Mouse (Mus musculus): ENCODE measurements at regions not wholly inside any gene's neighbourhood (a gene's known extent, or its start where the extent isn't known, plus 50 kb on each side); places are given as distances from the start of the nearest gene placed in this dataset.

- H3K36me3 ChIP-seq (ENCODE audit: insufficient read depth, low read length): no peaks in the 10 kb centered on the region
- no peaks in the 10 kb centered on the region for H3K27me3 ChIP-seq (ENCODE audit: insufficient read depth, low read length)
- H3K4me3 ChIP-seq (ENCODE audit: low read depth, low read length): no peak overlapping the region
- DNase-seq (ENCODE audit: low spot score) (peak; percentile 55), ATAC-seq (ENCODE audit: low FRiP score) (no peak)
- no peaks in the 10 kb centered on the region for H3K9me3 ChIP-seq (ENCODE audit: low read length)
- 22% methylated on average over 8 of the region's 8 CpGs for WGBS
- no peak overlapping the region for H3K9ac ChIP-seq (replicated peaks; ENCODE audit: low read length, poor library complexity, severe bottlenecking)
- no peak for TF ChIP-seq CTCF (IDR thresholded peaks at IDR 0.05)
- H3K27ac ChIP-seq (ENCODE audit: low read depth, low read length): no peak overlapping the region
- no peaks in the 10 kb centered on the region for H3K4me1 ChIP-seq (ENCODE audit: insufficient read depth, low read length)
- H3K4me2 ChIP-seq (ENCODE audit: low read depth, low read length, poor library complexity, severe bottlenecking): no peak overlapping the region
Measured at GRCm38 (mm10) chr17:93260366-93261205, 61.8 kb downstream of the Adcyap1 start.

GRCm38 (mm10) chr17:93261206-93261504 lies 62.3 kb downstream of the Adcyap1 start:
- ATAC-seq (ENCODE audit: low FRiP score) (no peak), DNase-seq (ENCODE audit: low spot score) (no peak)
- Histone ChIP-seq H3K9ac (replicated peaks; ENCODE audit: low read length, poor library complexity, severe bottlenecking) (no peak overlapping the region), H3K27ac (ENCODE audit: low read depth, low read length) (no peak overlapping the region), H3K27me3 (ENCODE audit: insufficient read depth, low read length) (no peaks in the 10 kb centered on the region), H3K36me3 (ENCODE audit: insufficient read depth, low read length) (no peaks in the 10 kb centered on the region), H3K4me2 (ENCODE audit: low read depth, low read length, poor library complexity, severe bottlenecking) (no peak overlapping the region), H3K4me3 (ENCODE audit: low read depth, low read length) (no peak overlapping the region), H3K4me1 (ENCODE audit: insufficient read depth, low read length) (no peaks in the 10 kb centered on the region), H3K9me3 (ENCODE audit: low read length) (no peaks in the 10 kb centered on the region)
- 41% methylated on average over 1 of the region's 1 CpGs for WGBS
- TF ChIP-seq CTCF (IDR thresholded peaks at IDR 0.05): no peak

- Histone ChIP-seq H3K4me3 (ENCODE audit: low read depth, low read length) (no peak overlapping the region), H3K9ac (replicated peaks; ENCODE audit: low read length, poor library complexity, severe bottlenecking) (no peak overlapping the region), H3K4me2 (ENCODE audit: low read depth, low read length, poor library complexity, severe bottlenecking) (no peak overlapping the region), H3K27ac (ENCODE audit: low read depth, low read length) (no peak overlapping the region), H3K9me3 (ENCODE audit: low read length) (no peaks in the 10 kb centered on the region), H3K4me1 (ENCODE audit: insufficient read depth, low read length) (no peaks in the 10 kb centered on the region), H3K36me3 (ENCODE audit: insufficient read depth, low read length) (no peaks in the 10 kb centered on the region), H3K27me3 (ENCODE audit: insufficient read depth, low read length) (no peaks in the 10 kb centered on the region)
- peak; percentile 20; the same call in 1 of the 2 replicates for TF ChIP-seq CTCF (IDR thresholded peaks at IDR 0.05)
- DNase-seq (ENCODE audit: low spot score) (no peak), ATAC-seq (ENCODE audit: low FRiP score) (no peak)
- WGBS: 10% methylated on average over 1 of the region's 1 CpGs
Measured at GRCm38 (mm10) chr17:93306121-93306520, 107.3 kb downstream of the Adcyap1 start.

- ATAC-seq (ENCODE audit: low FRiP score): no peak
- no peaks in the 10 kb centered on the region for H3K4me1 ChIP-seq (ENCODE audit: insufficient read depth, low read length)
- no peak overlapping the region for H3K4me3 ChIP-seq (ENCODE audit: low read depth, low read length)
- H3K9ac ChIP-seq (replicated peaks; ENCODE audit: low read length, poor library complexity, severe bottlenecking): no peak overlapping the region
- H3K36me3 ChIP-seq (ENCODE audit: insufficient read depth, low read length): no peaks in the 10 kb centered on the region
- no peak overlapping the region for H3K27ac ChIP-seq (ENCODE audit: low read depth, low read length)
- DNase-seq (ENCODE audit: low spot score): peak; percentile 1
- no peak overlapping the region for H3K4me2 ChIP-seq (ENCODE audit: low read depth, low read length, poor library complexity, severe bottlenecking)
- H3K9me3 ChIP-seq (ENCODE audit: low read length): no peaks in the 10 kb centered on the region
- no peaks in the 10 kb centered on the region for H3K27me3 ChIP-seq (ENCODE audit: insufficient read depth, low read length)
- WGBS: 22% methylated on average over 4 of the region's 4 CpGs
- no peak for TF ChIP-seq CTCF (IDR thresholded peaks at IDR 0.05)
Measured at GRCm38 (mm10) chr17:93312139-93312538, 113.3 kb downstream of the Adcyap1 start.

- Histone ChIP-seq H3K27me3 (ENCODE audit: insufficient read depth, low read length) (no peaks in the 10 kb centered on the region), H3K4me2 (ENCODE audit: low read depth, low read length, poor library complexity, severe bottlenecking) (no peak overlapping the region), H3K27ac (ENCODE audit: low read depth, low read length) (no peak overlapping the region), H3K4me1 (ENCODE audit: insufficient read depth, low read length) (no peaks in the 10 kb centered on the region), H3K9me3 (ENCODE audit: low read length) (no peaks in the 10 kb centered on the region), H3K4me3 (ENCODE audit: low read depth, low read length) (no peak overlapping the region), H3K36me3 (ENCODE audit: insufficient read depth, low read length) (no peaks in the 10 kb centered on the region), H3K9ac (replicated peaks; ENCODE audit: low read length, poor library complexity, severe bottlenecking) (no peak overlapping the region)
- no peak for TF ChIP-seq CTCF (IDR thresholded peaks at IDR 0.05)
- DNase-seq (ENCODE audit: low spot score): peak; percentile 28
- peak; percentile 63; the same call in 1 of the 2 replicates for ATAC-seq (ENCODE audit: low FRiP score)
- WGBS: 48% methylated on average over 3 of the region's 3 CpGs
Measured at GRCm38 (mm10) chr17:93312640-93313309, 114.0 kb downstream of the Adcyap1 start.

- no peaks in the 10 kb centered on the region for H3K4me1 ChIP-seq (ENCODE audit: insufficient read depth, low read length)
- no peak overlapping the region for H3K9ac ChIP-seq (replicated peaks; ENCODE audit: low read length, poor library complexity, severe bottlenecking)
- WGBS: 27% methylated on average over 2 of the region's 2 CpGs
- no peaks in the 10 kb centered on the region for H3K9me3 ChIP-seq (ENCODE audit: low read length)
- H3K4me2 ChIP-seq (ENCODE audit: low read depth, low read length, poor library complexity, severe bottlenecking): no peak overlapping the region
- DNase-seq (ENCODE audit: low spot score): peak; percentile 72
- H3K36me3 ChIP-seq (ENCODE audit: insufficient read depth, low read length): no peaks in the 10 kb centered on the region
- no peaks in the 10 kb centered on the region for H3K27me3 ChIP-seq (ENCODE audit: insufficient read depth, low read length)
- ATAC-seq (ENCODE audit: low FRiP score): peak; percentile 65; the same call in 1 of the 2 replicates
- H3K4me3 ChIP-seq (ENCODE audit: low read depth, low read length): no peak overlapping the region
- H3K27ac ChIP-seq (ENCODE audit: low read depth, low read length): no peak overlapping the region
- TF ChIP-seq CTCF (IDR thresholded peaks at IDR 0.05): no peak
Measured at GRCm38 (mm10) chr17:93313310-93313688, 114.5 kb downstream of the Adcyap1 start.

All from midbrain, postnatal 0 days (tissue).